Mouse (Mus musculus) frontal cortex, postnatal 36 days (tissue): ENCODE data around the gene Lhfpl2.

Experiments used
- DNase-seq, 2 experiments: peaks; one replicate each; pipeline ENCODE4 v3.0.0; 2022; ENCODE audit warnings: low spot score in 2 of 2

Lhfpl2 gene

DNA sequence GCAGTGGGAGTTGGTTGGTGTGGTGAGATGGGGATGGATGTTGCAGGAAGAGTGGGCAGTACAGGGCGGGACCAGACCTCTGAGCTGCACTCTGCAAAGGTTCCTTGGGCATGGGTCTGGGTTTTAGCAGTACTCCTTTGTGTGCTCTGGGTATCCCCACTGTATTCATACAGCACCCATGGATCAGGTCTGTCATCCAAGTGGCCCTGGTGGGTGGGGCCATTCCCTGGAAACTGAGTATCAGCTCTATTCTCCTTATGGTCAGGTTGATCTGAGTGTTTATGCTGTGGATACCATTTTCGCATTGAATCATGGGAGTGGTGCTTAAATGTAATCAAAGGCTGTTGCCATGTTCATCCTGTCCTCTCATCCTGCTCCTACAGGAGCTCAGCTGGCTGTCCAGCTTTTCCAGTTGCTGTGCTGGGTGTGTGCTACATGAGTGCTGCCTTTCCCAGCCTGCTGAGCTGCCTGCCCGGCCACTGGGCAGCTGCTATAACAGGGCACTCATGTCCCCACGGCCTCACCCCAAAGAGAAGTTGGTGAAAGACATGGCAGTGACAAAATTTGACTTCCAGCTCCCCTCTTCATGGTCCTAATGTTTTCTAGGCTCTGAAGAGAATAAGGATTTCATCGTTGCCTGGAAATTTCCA, 9.2 kb downstream of the Lhfpl2 start:
- no peak for DNase-seq

DNA sequence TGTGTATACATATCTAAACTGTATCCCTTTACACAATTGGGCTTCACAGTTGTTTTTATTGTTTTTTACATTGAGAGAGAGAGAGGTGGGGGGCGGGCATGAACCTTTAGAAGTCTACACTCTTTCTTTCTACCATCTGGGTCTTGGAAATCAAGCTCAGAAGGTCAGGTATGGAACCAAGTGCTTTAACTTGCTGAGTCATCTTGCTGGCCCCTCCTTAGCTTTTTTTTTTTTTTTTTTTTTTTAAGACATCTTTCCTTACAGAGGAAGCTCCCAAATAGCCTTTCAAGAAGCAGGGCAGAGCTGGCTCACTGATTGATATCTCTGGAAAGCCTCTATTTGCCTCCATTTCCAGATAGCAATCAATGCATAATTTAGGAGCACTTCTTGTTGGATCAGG, 10.7 kb downstream of the Lhfpl2 start:
- no peak for DNase-seq

GRCm38 (mm10) chr13:94069421-94070307, 12.1 kb downstream of the Lhfpl2 start:
- no peak for DNase-seq

DNA sequence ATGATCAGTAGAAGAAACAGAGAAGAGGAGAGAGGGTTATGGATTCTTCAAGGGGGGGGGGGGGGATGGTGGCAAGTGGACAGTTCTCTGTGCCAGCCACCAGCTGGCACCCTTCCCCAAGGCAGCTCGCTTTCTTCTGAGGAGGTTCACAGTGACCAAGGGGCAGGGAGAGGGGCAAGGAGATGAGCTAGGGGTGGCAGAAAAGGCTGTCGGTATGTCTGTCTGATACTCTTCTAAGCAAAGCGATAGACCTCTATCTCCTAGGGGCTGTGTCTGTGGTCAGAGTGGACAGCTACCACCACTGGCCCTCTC, 12.7 kb downstream of the Lhfpl2 start:
- no peak for DNase-seq

DNA sequence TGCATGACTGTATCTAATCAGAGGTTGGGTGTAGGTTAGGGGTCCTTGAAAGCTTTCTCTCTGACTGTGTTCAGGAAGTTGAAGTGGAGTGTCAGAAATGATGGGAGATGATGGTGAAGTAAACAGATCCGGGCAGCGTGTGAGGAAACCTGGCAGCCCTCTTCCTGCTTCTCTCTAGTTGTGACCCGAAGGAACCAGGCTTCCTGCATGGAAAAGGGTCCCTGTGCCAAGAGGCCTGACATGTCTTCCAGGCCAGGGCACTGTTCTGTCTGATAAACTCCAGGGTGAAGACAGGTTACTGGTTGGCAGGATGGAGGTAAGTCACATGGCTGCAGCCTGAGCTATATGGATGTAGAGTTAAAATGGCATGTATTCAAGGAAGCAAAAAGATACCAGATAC, 13.3 kb downstream of the Lhfpl2 start:
- no peak for DNase-seq

DNA sequence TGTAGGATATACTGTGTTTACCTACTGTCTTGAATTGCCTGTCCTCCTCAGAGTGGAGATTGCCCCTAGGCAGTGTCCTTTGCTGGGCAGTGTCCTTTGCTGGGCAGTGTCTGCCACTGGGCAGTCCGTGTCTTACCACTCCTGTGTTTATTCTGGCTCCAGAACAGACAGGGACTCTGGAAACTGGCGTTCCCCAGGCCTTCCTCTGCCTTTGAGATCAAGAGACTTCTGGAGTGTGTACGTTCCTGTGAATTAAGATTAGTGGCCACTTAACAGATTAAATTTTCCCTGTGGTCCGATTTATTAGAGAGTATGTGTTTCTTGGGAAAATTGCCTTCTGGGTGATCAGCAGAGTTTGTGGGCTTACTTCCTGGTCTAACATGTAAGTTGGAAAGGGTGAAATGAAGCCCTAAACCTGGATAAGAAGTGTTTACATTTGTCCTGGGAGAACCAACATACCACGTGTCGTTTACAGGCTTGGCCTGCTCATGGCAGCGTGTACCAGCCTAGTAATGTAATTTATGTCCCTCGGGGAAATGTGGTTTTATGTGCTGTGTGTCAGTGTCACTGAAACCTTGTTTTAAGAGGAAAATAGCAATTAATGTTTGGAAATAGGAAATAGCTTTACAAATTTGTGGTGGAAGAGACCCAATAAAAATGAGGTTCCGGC, 15.6 kb downstream of the Lhfpl2 start:
- no peak for DNase-seq

- no peak for DNase-seq
Measured at GRCm38 (mm10) chr13:94073716-94074115, 16.1 kb downstream of the Lhfpl2 start.

DNA sequence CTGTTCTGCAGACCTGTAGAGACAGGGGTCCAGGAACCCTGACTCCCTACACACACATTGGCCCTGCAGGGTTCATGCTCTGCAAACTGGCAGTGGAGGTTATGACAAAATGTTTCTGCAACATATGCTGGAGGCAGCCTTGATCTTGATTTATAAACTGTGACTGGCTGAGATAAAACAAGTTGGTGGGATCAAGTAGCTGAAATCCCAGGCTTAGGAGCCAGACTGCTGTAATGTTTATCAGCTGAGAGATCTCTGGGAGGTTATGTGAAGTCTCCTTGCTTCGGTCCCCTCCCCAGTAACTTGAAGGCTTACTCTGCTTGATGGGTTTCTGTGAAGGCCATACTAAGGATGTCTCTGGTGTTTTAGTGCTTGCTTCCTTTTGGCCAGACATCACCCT, 17.6 kb downstream of the Lhfpl2 start:
- no peak for DNase-seq

DNA sequence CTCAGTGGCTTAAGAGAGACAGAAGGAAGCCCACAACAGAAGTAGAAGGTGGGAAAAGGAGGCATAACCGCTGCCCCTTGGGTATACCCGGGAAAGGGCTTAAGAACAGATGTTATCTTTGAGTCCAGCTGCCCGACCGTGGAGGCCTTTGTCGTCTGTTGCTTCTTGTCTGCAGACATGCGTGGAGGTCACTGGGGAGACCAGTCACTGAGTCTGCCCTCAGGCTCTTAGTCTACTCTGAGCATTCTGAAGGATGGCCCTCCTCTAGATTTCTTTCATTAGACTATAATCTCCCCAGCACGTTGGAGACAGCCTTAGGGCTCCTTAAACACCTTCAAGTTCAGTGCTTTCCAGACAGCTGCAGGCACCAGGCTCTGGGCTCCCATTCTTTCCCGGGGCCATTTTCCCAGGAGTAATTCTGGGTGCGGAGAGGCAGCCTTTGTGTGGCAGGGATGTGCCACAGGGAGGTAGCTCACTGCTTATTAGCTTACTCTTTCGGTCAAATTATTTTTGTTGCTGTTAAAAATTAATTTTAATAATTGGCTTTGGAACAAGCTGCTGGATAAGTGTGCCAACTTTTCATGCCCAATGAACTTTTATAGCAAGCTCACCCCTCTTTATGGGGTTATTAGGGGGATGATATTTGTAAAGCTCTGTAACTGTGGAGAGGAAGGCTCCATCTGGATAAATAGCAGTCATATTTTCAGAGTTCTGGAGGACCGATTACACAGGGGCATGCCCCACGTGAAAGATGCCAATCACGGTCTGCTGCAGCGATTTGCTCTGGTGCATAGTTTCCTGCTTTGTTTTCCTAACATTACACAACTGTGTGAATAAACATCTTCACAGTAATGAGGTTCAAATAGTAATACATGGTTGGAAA, 19.8 kb downstream of the Lhfpl2 start:
- DNase-seq: no peak

DNA sequence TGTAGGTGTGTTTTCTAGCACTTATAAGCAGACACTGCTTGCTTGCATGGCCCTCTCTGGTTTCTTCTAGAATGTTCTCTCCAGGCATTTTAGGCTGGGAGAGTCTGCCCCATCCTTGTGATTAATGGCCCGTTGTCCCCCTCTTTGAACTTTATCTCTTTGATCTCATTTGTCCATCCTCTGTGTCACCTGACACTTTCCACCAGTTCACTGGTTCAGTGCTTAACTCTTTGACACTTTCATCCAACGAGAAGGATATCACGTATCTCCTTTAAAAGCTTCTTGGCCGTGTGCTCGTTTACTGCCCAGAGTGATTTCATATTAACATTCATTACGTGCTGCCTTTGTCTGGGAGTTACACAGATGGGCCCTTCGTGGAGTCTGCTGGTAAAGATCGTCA, 25.6 kb downstream of the Lhfpl2 start:
- DNase-seq: no peak

- no peak for DNase-seq
Measured at GRCm38 (mm10) chr13:94084220-94085126, 26.9 kb downstream of the Lhfpl2 start.

DNA sequence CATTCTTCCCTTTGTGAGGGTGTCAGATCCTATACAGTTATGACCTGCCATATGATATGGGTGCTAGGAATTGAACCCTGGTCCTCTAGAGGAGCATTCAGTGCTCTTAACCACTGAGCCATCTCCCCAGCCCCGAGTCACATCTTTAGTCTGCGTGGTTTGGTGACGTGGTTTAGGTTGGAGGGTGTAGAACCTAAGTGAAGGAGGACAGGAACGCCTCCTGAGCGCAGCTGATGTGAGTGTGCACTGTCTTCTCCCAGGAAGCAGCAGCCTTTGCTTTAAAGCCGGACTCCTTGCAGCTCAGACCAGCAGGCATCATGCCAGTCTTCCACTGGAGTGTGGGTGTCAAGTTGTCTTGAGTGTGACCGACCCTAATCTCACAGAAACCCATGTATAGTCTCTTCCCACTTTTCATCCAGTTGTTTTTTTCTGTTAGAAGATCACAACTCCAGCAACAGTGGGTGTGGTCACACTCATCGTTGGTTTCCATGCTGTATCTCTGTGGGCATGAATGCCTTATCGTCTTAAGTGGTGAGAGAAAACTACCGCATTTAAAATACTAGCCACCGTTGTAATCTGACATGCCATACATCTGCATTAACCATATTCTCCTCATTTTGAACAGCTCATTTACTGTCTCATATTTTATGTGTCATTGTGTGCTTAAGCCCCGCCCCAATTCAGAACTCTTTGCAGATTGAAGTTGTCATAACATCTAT, 28.7 kb downstream of the Lhfpl2 start:
- no peak for DNase-seq

GRCm38 (mm10) chr13:94087061-94087460, 29.5 kb downstream of the Lhfpl2 start:
- DNase-seq: no peak

DNA sequence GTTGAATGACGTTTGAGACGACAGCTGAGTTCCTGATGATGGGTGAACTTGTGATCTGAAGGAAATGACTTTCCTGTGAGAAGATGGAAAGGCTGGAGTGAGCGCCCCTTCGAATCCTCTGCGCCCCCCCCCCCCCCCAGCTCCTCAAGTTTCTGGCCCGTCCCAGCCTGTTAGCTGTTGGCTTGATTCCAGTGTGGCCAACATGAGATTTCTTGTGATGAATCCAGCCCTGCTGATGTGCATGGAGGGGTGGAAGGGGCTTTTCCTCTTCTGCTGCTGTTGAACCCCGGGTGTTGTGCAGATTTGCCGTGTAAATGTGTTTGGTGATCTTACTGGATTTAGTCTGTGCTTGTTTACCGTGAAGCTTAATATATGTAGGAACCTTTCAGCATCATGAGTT, 31.2 kb downstream of the Lhfpl2 start:
- DNase-seq: no peak

- no peak for DNase-seq
Measured at GRCm38 (mm10) chr13:94089286-94089685, 31.7 kb downstream of the Lhfpl2 start.

DNA sequence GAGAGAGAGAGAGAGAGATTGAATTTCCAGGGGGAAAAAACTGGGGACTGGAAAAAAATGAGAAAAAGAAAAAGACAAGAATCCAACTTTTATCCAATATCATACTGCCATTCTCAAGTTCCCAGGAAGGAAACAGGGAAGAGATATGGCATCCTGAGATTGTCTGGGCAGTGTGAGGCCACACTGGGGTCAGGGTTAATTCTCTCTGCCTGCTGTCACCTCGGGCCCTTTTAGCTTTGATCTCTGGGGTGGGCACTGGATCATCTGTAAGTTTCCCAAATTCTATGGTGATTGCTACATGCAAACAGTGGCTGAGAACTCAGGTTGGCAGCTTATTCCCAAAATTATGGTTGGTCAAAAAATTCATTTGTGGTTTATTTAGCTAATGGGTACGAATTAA, 33.8 kb downstream of the Lhfpl2 start:
- DNase-seq: no peak

DNA sequence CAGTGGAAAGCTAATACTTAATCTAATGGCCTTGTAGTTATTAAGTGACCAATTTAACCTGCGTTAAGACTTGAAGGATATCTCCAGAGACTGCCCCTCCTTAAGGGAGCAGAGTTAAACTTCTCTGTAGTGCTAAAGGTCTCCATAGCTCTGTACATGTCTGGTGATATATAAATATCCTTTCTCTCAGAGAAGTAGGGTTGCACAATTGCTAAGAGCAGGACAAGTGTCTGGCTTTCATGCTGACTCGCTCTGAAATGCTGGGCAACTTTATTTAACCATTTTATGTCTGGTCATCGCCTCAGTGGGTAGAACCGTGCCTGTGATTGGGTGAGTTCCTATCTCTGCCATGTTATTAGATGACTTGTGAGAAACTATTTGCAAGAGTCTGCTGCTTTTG, 36.6 kb downstream of the Lhfpl2 start:
- no peak for DNase-seq

DNA sequence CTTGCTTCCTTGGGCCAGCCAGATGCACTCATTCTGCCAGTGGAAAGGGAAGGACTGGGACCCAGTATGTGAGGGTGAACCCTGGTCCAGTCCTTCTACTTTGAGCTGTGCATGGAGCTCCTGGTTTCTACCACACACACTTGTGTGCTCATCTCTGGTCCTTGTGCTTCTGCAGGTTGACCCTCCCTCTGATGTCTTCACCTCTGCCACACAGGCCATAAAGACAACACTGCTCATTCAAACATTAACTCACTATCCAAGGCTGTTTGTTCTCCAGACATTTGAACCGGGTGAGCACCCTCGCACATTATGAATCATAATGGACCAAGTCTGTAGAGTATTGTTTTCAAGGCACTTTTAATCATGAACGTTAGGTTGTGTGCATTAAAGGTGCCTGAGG, 37.0 kb downstream of the Lhfpl2 start:
- no peak for DNase-seq

GRCm38 (mm10) chr13:94095202-94095601, 37.6 kb downstream of the Lhfpl2 start:
- DNase-seq: no peak

DNA sequence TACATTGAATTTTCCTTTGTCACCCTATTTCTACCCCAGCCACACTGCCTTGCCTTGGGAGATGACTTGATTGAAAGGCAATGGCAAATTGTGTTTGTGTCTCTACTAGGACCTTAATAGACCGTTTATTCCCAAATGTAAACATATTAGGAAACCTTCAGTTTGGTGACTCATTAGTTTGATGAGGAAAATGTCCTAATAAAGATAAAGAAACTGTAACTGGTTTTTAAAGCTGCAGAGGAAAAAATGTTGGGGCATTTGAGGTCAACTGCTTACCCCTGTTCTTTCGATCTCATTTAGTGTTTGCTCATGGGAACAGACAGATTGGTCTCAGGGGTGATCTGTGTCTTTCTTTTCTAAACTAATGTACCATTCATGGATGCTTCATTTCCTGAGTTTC, 40.1 kb downstream of the Lhfpl2 start:
- DNase-seq: no peak
